Mouse (Mus musculus) midbrain, embryonic 10.5 days (tissue): ENCODE results near the gene Apbb1ip. TPM values are rescaled to one million over a fixed set of nuclear protein-coding genes. Genes with fewer than 3 reads are reported as not detected.

Source experiments
- DNase-seq: peaks from one replicate; pipeline ENCODE4 v3.0.0-alpha.2; 2017; ENCODE audit warnings: low spot score
- H3K27ac ChIP-seq: fragments of 300-500 bp; sonication (generic); replicated peaks from 2 replicates; pipeline ENCODE4 v1.5.1; 2016; ENCODE audit warnings: mild to moderate bottlenecking
- H3K27me3 ChIP-seq: fragments of 300-500 bp; sonication (generic); 2 replicates; pipeline ENCODE4 v1.6.1; 2016; ENCODE audit warnings: low read depth, mild to moderate bottlenecking; ENCODE audit not compliant: poor library complexity, severe bottlenecking
- H3K36me3 ChIP-seq: fragments of 300-500 bp; sonication (generic); 2 replicates; pipeline ENCODE4 v1.6.1; 2016; ENCODE audit warnings: mild to moderate bottlenecking, moderate library complexity
- H3K4me1 ChIP-seq: fragments of 300-500 bp; sonication (generic); 2 replicates; pipeline ENCODE4 v1.6.1; 2016
- H3K4me3 ChIP-seq: fragments of 300-500 bp; sonication (generic); 2 replicates; pipeline ENCODE4 v1.5.1; 2016; ENCODE audit warnings: mild to moderate bottlenecking, moderate library complexity
- H3K9me3 ChIP-seq: fragments of 300-500 bp; sonication (generic); replicated peaks from 2 replicates; pipeline ENCODE4 v1.6.1; 2016; ENCODE audit warnings: mild to moderate bottlenecking
- WGBS: fragments of 180-500 bp; shearing (Covaris S2); methylation state at CpG from one replicate; pipeline ENCODE4 v1.1.7; 2016; 5-methylcytosine and 5-hydroxymethylcytosine counted together
- polyA plus RNA-seq: library from polyadenylated mRNA; unstranded; fragments of >200 nt; fragmentation: Nextera tagmentation; extraction: Ambion mirVana; gene quantifications from 2 replicates; pipeline ENCODE4 v1.2.1, GENCODE M21; 2016

Gene Apbb1ip
- polyA plus RNA-seq, result 0.84 and 1.1 TPM in 2 replicates

- peak within 1 kb of the TSS; percentile 59 for H3K4me3 ChIP-seq
- H3K36me3 ChIP-seq, result no peaks in the 10 kb centered on the region
- peaks cover 14% of the 10 kb centered on the region for H3K4me1 ChIP-seq
- no peaks in the 10 kb centered on the region for H3K9me3 ChIP-seq
- no peak for DNase-seq
- 18% methylated on average over 9 of the region's 9 CpGs for WGBS
- peaks cover 41% of the 10 kb centered on the region for H3K27me3 ChIP-seq
- peak within 1 kb of the TSS; percentile 76; the same call in 1 of the 2 replicates for H3K27ac ChIP-seq
Measured at GRCm38 (mm10) chr2:22773549-22774180, at the start of gene Apbb1ip. Apbb1ip (plus strand) TSS chr2:22774094.

- Histone ChIP-seq H3K27me3 (no peaks in the 10 kb centered on the region), H3K4me3 (no peak overlapping the region), H3K27ac (no peak overlapping the region), H3K9me3 (no peaks in the 10 kb centered on the region), H3K36me3 (no peaks in the 10 kb centered on the region), H3K4me1 (no peaks in the 10 kb centered on the region)
- 84% methylated on average over 1 of the region's 1 CpGs for WGBS
- no peak for DNase-seq
Measured at GRCm38 (mm10) chr2:22727113-22727512, 46.8 kb upstream of the Apbb1ip start.

- H3K4me1 ChIP-seq, result no peaks in the 10 kb centered on the region
- H3K27me3 ChIP-seq, result peaks cover 3% of the 10 kb centered on the region; the same call in 1 of the 2 replicates
- WGBS, result 78% methylated on average over 2 of the region's 2 CpGs
- no peak overlapping the region for H3K27ac ChIP-seq
- H3K36me3 ChIP-seq, result no peaks in the 10 kb centered on the region
- no peaks in the 10 kb centered on the region; the same call in 1 of the 2 replicates for H3K9me3 ChIP-seq
- no peak overlapping the region for H3K4me3 ChIP-seq
- DNase-seq, result no peak
Measured at GRCm38 (mm10) chr2:22736134-22736533, 37.8 kb upstream of the Apbb1ip start.

GRCm38 (mm10) chr2:22739369-22739768 lies 34.5 kb upstream of the Apbb1ip start:
- no peak for DNase-seq
- H3K4me1 ChIP-seq, result 0 out of 2 replicates have a peak, but pooled peaks cover 3% of the 10 kb centered on the region
- 45% methylated on average over 1 of the region's 1 CpGs for WGBS

GRCm38 (mm10) chr2:22740441-22740840 lies 33.5 kb upstream of the Apbb1ip start:
- peaks cover 17% of the 10 kb centered on the region for H3K27me3 ChIP-seq
- no peak for DNase-seq
- 73% methylated on average over 1 of the region's 1 CpGs for WGBS
- H3K4me1 ChIP-seq, result 0 out of 2 replicates have a peak, but pooled peaks cover 3% of the 10 kb centered on the region
- no peaks in the 10 kb centered on the region; the same call in 1 of the 2 replicates for H3K9me3 ChIP-seq
- H3K27ac ChIP-seq, result no peak overlapping the region
- H3K4me3 ChIP-seq, result no peak overlapping the region
- no peaks in the 10 kb centered on the region for H3K36me3 ChIP-seq

More at GRCm38 (mm10) chr2:22739369-22739768, 34.5 kb upstream of the Apbb1ip start:
- H3K4me3 ChIP-seq, result no peak overlapping the region
- no peaks in the 10 kb centered on the region for H3K36me3 ChIP-seq
- no peaks in the 10 kb centered on the region; the same call in 1 of the 2 replicates for H3K9me3 ChIP-seq
- peaks cover 17% of the 10 kb centered on the region for H3K27me3 ChIP-seq
- no peak overlapping the region for H3K27ac ChIP-seq

- Histone ChIP-seq H3K4me1 (0 out of 2 replicates have a peak, but pooled peaks cover 3% of the 10 kb centered on the region), H3K27ac (no peak overlapping the region), H3K9me3 (no peaks in the 10 kb centered on the region; the same call in 1 of the 2 replicates), H3K36me3 (no peaks in the 10 kb centered on the region), H3K4me3 (no peak overlapping the region), H3K27me3 (peaks cover 17% of the 10 kb centered on the region)
- no peak for DNase-seq
- 64% methylated on average over 3 of the region's 3 CpGs for WGBS
Measured at GRCm38 (mm10) chr2:22741222-22741621, 32.7 kb upstream of the Apbb1ip start.

GRCm38 (mm10) chr2:22744121-22744761 lies 29.7 kb upstream of the Apbb1ip start:
- 0 out of 2 replicates have a peak, but pooled peaks cover 3% of the 10 kb centered on the region for H3K4me1 ChIP-seq
- H3K27ac ChIP-seq, result no peak overlapping the region
- 0% methylated on average over 32 of the region's 38 CpGs for WGBS
- H3K9me3 ChIP-seq, result no peaks in the 10 kb centered on the region; the same call in 1 of the 2 replicates
- DNase-seq, result peak; percentile 71
- no peaks in the 10 kb centered on the region for H3K36me3 ChIP-seq
- peaks cover 17% of the 10 kb centered on the region for H3K27me3 ChIP-seq
- no peak overlapping the region for H3K4me3 ChIP-seq

- Histone ChIP-seq H3K36me3 (no peaks in the 10 kb centered on the region), H3K4me3 (no peak overlapping the region), H3K27ac (no peak overlapping the region), H3K9me3 (no peaks in the 10 kb centered on the region; the same call in 1 of the 2 replicates), H3K27me3 (peaks cover 17% of the 10 kb centered on the region), H3K4me1 (0 out of 2 replicates have a peak, but pooled peaks cover 3% of the 10 kb centered on the region)
- under 1% methylated on average over 19 of the region's 19 CpGs for WGBS
- DNase-seq, result peak; percentile 73
Measured at GRCm38 (mm10) chr2:22744876-22745275, 29.0 kb upstream of the Apbb1ip start.

GRCm38 (mm10) chr2:22746785-22747184 lies 27.1 kb upstream of the Apbb1ip start:
- DNase-seq, result no peak
- Histone ChIP-seq H3K36me3 (no peaks in the 10 kb centered on the region), H3K27ac (no peak overlapping the region), H3K4me1 (0 out of 2 replicates have a peak, but pooled peaks cover 3% of the 10 kb centered on the region), H3K27me3 (peaks cover 8% of the 10 kb centered on the region; the same call in 1 of the 2 replicates), H3K4me3 (no peak overlapping the region), H3K9me3 (no peaks in the 10 kb centered on the region)

- Histone ChIP-seq H3K36me3 (no peaks in the 10 kb centered on the region), H3K4me3 (no peak overlapping the region), H3K9me3 (no peaks in the 10 kb centered on the region)
Measured at GRCm38 (mm10) chr2:22747941-22748340, 26.0 kb upstream of the Apbb1ip start.

GRCm38 (mm10) chr2:22749761-22750160 lies 24.1 kb upstream of the Apbb1ip start:
- no peak for DNase-seq
- 85% methylated on average over 3 of the region's 3 CpGs for WGBS

More at GRCm38 (mm10) chr2:22747941-22748340, 26.0 kb upstream of the Apbb1ip start:
- Histone ChIP-seq H3K4me1 (0 out of 2 replicates have a peak, but pooled peaks cover 3% of the 10 kb centered on the region), H3K27ac (no peak overlapping the region), H3K27me3 (no peaks in the 10 kb centered on the region; the same call in 1 of the 2 replicates)
- no peak for DNase-seq

GRCm38 (mm10) chr2:22752492-22752891 lies 21.4 kb upstream of the Apbb1ip start:
- Histone ChIP-seq H3K4me3 (no peak overlapping the region), H3K36me3 (no peaks in the 10 kb centered on the region), H3K9me3 (no peaks in the 10 kb centered on the region), H3K27me3 (no peaks in the 10 kb centered on the region), H3K4me1 (no peaks in the 10 kb centered on the region), H3K27ac (no peak overlapping the region)
- WGBS, result 93% methylated on average over 4 of the region's 4 CpGs
- DNase-seq, result no peak

More at GRCm38 (mm10) chr2:22749761-22750160, 24.1 kb upstream of the Apbb1ip start:
- no peak overlapping the region for H3K4me3 ChIP-seq
- no peaks in the 10 kb centered on the region for H3K9me3 ChIP-seq
- H3K36me3 ChIP-seq, result no peaks in the 10 kb centered on the region
- H3K27ac ChIP-seq, result no peak overlapping the region
- no peaks in the 10 kb centered on the region for H3K4me1 ChIP-seq
- H3K27me3 ChIP-seq, result no peaks in the 10 kb centered on the region; the same call in 1 of the 2 replicates
